Mouse (Mus musculus): ENCODE data around the gene Spata20.

DNA sequence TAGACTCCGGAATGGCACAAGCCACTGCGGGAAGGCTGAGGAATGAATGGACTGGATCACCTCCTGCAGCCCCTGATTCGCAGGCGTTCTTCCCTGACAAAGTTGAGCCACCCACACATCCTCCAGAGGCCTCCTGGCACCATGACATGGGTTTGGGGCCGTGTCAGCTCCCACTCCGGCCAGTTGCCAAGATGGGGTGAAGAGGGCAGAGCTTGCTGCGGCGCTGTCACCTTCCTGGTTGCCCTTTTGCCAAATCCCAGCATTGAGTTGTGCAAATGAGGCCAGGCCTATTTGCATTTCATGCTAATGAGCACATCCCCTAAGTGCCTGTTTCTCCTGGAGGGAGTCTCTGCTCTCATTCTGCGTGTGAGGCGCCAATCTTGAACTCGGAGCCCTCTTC lies 10.3 kb downstream of the Spata20 start:
- TF ChIP-seq CTCF (IDR thresholded peaks at IDR 0.05; ENCODE audit: extremely low read depth, insufficient read depth, low read length), result no peak
- TF ChIP-seq POLR2A (IDR thresholded peaks at IDR 0.05; ENCODE audit: extremely low read depth, insufficient read depth, low read length), result no peak

Measured in cortical plate, adult 2 months (tissue).